Mouse (Mus musculus): ENCODE data around the gene Thumpd2.

Thumpd2 gene

GRCm38 (mm10) chr17:81032957-81033356 is 31.9 kb downstream of the Thumpd2 start:
- no peak for DNase-seq (ENCODE audit: low spot score)

GRCm38 (mm10) chr17:81031830-81032442 is 32.9 kb downstream of the Thumpd2 start:
- DNase-seq (ENCODE audit: low spot score), result no peak

GRCm38 (mm10) chr17:81027331-81027730 is 37.6 kb downstream of the Thumpd2 start:
- no peak for DNase-seq (ENCODE audit: low spot score)

- peak; percentile 56 for DNase-seq (ENCODE audit: low spot score)
Observed at GRCm38 (mm10) chr17:81017132-81017531, 47.8 kb downstream of the Thumpd2 start.

GRCm38 (mm10) chr17:81015814-81016447 is 49.0 kb downstream of the Thumpd2 start:
- DNase-seq (ENCODE audit: low spot score), result peak; percentile 89

GRCm38 (mm10) chr17:81010844-81011685 is 53.8 kb downstream of the Thumpd2 start:
- no peak for DNase-seq (ENCODE audit: low spot score)

GRCm38 (mm10) chr17:81010199-81010598 is 54.7 kb downstream of the Thumpd2 start:
- no peak for DNase-seq (ENCODE audit: low spot score)

GRCm38 (mm10) chr17:81009112-81009511 is 55.8 kb downstream of the Thumpd2 start:
- no peak for DNase-seq (ENCODE audit: low spot score)

- DNase-seq (ENCODE audit: low spot score), result no peak
Observed at GRCm38 (mm10) chr17:81005292-81005691, 59.6 kb downstream of the Thumpd2 start.

- DNase-seq (ENCODE audit: low spot score), result no peak
Observed at GRCm38 (mm10) chr17:81004454-81004853, 60.4 kb downstream of the Thumpd2 start.

- no peak for DNase-seq (ENCODE audit: low spot score)
Observed at GRCm38 (mm10) chr17:81002130-81002529, 62.8 kb downstream of the Thumpd2 start.

GRCm38 (mm10) chr17:81001647-81002046 is 63.2 kb downstream of the Thumpd2 start:
- DNase-seq (ENCODE audit: low spot score), result no peak

GRCm38 (mm10) chr17:81001010-81001409 is 63.9 kb downstream of the Thumpd2 start:
- DNase-seq (ENCODE audit: low spot score), result no peak

GRCm38 (mm10) chr17:80998958-80999357 is 65.9 kb downstream of the Thumpd2 start:
- DNase-seq (ENCODE audit: low spot score), result no peak

- no peak for DNase-seq (ENCODE audit: low spot score)
Observed at GRCm38 (mm10) chr17:80997226-80997625, 67.7 kb downstream of the Thumpd2 start.

- DNase-seq (ENCODE audit: low spot score), result no peak
Observed at GRCm38 (mm10) chr17:80991535-80992127, 73.3 kb downstream of the Thumpd2 start.

GRCm38 (mm10) chr17:80982976-80983375 is 81.9 kb downstream of the Thumpd2 start:
- no peak for DNase-seq (ENCODE audit: low spot score)

GRCm38 (mm10) chr17:80982412-80982787 is 82.5 kb downstream of the Thumpd2 start:
- peak; percentile 86 for DNase-seq (ENCODE audit: low spot score)

GRCm38 (mm10) chr17:80981721-80982411 is 83.0 kb downstream of the Thumpd2 start:
- DNase-seq (ENCODE audit: low spot score), result no peak

- no peak for DNase-seq (ENCODE audit: low spot score)
Observed at GRCm38 (mm10) chr17:80980096-80980495, 84.8 kb downstream of the Thumpd2 start.

- DNase-seq (ENCODE audit: low spot score), result no peak
Observed at GRCm38 (mm10) chr17:80977245-80977644, 87.6 kb downstream of the Thumpd2 start.

Data from embryo, embryonic 10.5 days (tissue).